Mouse (Mus musculus) embryonic fibroblast, embryonic 13.5 days (primary cell): ENCODE results near the gene Ctnnd2. TPM values are rescaled to one million over a fixed set of nuclear protein-coding genes. Genes with fewer than 3 reads are reported as not detected.

Experiments used
- H3K27ac ChIP-seq: 2 replicates; pipeline ENCODE4 v1.5.1; 2012; ENCODE audit warnings: low read length, control low read depth, inconsistent platforms; ENCODE audit not compliant: insufficient read depth
- H3K4me1 ChIP-seq: 2 replicates; pipeline ENCODE4 v1.6.1; 2011; ENCODE audit warnings: low read length; ENCODE audit not compliant: control insufficient read depth, insufficient read depth
- H3K4me3 ChIP-seq: 2 replicates; pipeline ENCODE4 v1.5.1; 2011; ENCODE audit warnings: mild to moderate bottlenecking, control low read depth, low read length; ENCODE audit not compliant: insufficient read depth
- CTCF ChIP-seq: IDR thresholded peaks from 2 replicates; pipeline ENCODE4 v1.5.1; 2011; ENCODE audit warnings: mild to moderate bottlenecking, control low read depth, low read length, moderate library complexity, borderline replicate concordance; ENCODE audit not compliant: insufficient read depth
- POLR2A ChIP-seq: IDR thresholded peaks from 2 replicates; pipeline ENCODE4 v1.6.1; 2011; ENCODE audit warnings: low read depth, mild to moderate bottlenecking, control low read depth, low read length, moderate library complexity
- polyA plus RNA-seq: library from polyadenylated mRNA; stranded (reverse); fragments of >200 nt; gene quantifications from 2 replicates; pipeline ENCODE4 v1.2.4, GENCODE M21; 2011; ENCODE audit warnings: low read depth; ENCODE audit not compliant: missing spikeins, insufficient read length

The Ctnnd2 gene
- polyA plus RNA-seq, 1 experiment = 6.5 TPM

- Histone ChIP-seq H3K4me1 (no peaks in the 10 kb centered on the region), H3K4me3 (no peak overlapping the region), H3K27ac (no peak overlapping the region)
- TF ChIP-seq CTCF = no peak
- TF ChIP-seq POLR2A = no peak
Observed at GRCm38 (mm10) chr15:30694286-30694685, 521.9 kb downstream of the Ctnnd2 start.

- Histone ChIP-seq H3K4me3 (no peak overlapping the region), H3K27ac (no peak overlapping the region), H3K4me1 (no peaks in the 10 kb centered on the region)
- TF ChIP-seq POLR2A (no peak), CTCF (no peak)
Observed at GRCm38 (mm10) chr15:30695859-30696258, 523.5 kb downstream of the Ctnnd2 start.

- Histone ChIP-seq H3K27ac (no peak overlapping the region), H3K4me1 (no peaks in the 10 kb centered on the region), H3K4me3 (no peak overlapping the region)
- TF ChIP-seq POLR2A (no peak), CTCF (no peak)
Observed at GRCm38 (mm10) chr15:30697356-30697755, 525.0 kb downstream of the Ctnnd2 start.

- no peak overlapping the region for H3K4me3 ChIP-seq
Observed at GRCm38 (mm10) chr15:30700762-30701161, 528.4 kb downstream of the Ctnnd2 start.

GRCm38 (mm10) chr15:30701592-30701991, 529.2 kb downstream of the Ctnnd2 start:
- Histone ChIP-seq H3K4me1 (no peaks in the 10 kb centered on the region), H3K27ac (no peak overlapping the region), H3K4me3 (no peak overlapping the region)
- TF ChIP-seq POLR2A (no peak), CTCF (no peak)

More at GRCm38 (mm10) chr15:30700762-30701161, 528.4 kb downstream of the Ctnnd2 start:
- no peak overlapping the region for H3K27ac ChIP-seq
- TF ChIP-seq POLR2A = no peak
- no peaks in the 10 kb centered on the region for H3K4me1 ChIP-seq

DNA sequence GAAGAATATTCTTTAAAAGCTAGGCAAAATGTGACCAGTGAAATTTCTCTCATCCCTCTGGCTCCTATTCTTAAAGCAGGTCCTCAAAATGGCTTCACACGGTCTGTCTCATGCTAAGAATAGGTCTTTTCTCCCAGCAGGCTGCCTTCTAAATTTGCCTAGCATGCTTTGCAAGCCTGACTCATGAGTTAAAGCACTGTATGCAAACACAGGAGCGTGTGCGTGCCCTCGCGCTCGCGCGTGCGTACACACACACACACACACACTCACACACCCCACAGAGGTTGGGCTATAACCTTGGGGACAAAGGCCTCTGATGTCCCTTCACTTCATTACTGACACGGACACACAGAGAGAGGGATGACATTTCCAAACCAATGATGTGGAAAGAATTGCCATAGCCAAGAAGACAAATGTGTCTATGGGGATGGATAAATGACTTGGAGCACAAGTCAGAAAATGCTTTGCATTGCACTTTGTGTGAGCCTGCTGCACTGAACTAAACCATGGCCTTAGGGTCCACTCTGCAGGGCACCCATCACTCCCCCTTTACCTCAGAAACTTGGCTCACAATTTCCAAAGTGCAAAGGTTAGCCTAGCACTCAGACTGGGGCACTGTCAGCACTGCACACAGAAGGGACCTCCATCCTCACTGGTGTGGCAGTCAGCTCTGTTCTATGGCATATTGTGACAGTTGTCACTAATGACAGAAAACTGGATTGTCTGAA, 536.8 kb downstream of the Ctnnd2 start:
- TF ChIP-seq CTCF (no peak), POLR2A (no peak)
- H3K27ac ChIP-seq = no peak overlapping the region

DNA sequence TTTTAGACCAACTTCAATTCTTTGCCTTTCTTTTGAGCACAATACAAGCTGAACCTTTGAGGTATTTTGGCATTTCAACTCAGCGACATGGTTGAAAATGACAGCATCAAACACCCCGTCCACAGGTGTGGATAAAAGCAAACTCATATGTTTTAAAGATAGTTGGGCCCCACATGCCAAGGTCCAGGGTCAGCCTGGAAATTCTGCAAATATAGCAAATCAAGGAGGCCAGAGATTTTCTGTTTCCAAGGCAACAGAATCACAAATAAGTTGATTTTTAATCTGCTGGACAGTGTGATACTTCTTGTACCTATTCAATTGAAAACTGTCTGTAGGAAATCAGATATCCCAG, 537.3 kb downstream of the Ctnnd2 start:
- H3K27ac ChIP-seq = no peak overlapping the region
- H3K4me1 ChIP-seq = no peaks in the 10 kb centered on the region
- TF ChIP-seq CTCF = no peak
- H3K4me3 ChIP-seq = no peak overlapping the region

More for the DNA sequence above, 536.8 kb downstream of the Ctnnd2 start:
- Histone ChIP-seq H3K4me3 (no peak overlapping the region), H3K4me1 (no peaks in the 10 kb centered on the region)

DNA sequence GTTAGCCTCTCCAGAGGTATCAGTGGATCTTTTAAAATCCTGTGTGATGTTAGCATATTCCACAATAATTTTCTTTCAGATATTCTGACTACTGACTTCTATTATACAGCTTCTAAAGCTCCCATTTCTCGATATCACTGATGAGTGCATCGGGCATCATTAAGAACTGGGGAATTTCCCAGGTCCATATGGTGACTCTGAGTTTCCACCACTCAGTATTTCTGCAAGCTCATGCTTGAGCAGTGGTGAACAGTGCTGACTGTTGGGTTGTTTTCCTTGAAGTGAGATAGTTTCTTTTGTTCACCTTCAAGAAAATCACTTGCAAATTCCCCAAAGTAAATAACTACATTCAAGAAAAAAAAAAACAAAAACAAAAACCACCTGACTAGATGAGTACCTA, 542.4 kb downstream of the Ctnnd2 start:
- Histone ChIP-seq H3K27ac (no peak overlapping the region), H3K4me1 (no peaks in the 10 kb centered on the region), H3K4me3 (no peak overlapping the region)
- TF ChIP-seq POLR2A (no peak), CTCF (no peak)

GRCm38 (mm10) chr15:30718811-30719210, 546.4 kb downstream of the Ctnnd2 start:
- TF ChIP-seq CTCF = no peak
- TF ChIP-seq POLR2A = no peak
- Histone ChIP-seq H3K4me3 (no peak overlapping the region), H3K27ac (no peak overlapping the region), H3K4me1 (no peaks in the 10 kb centered on the region)

GRCm38 (mm10) chr15:30719226-30719625, 546.8 kb downstream of the Ctnnd2 start:
- H3K27ac ChIP-seq = no peak overlapping the region
- TF ChIP-seq POLR2A (no peak), CTCF (no peak)
- H3K4me3 ChIP-seq = no peak overlapping the region

GRCm38 (mm10) chr15:30721098-30721497, 548.7 kb downstream of the Ctnnd2 start:
- no peak overlapping the region for H3K4me3 ChIP-seq
- no peak for TF ChIP-seq CTCF
- no peak for TF ChIP-seq POLR2A
- no peak overlapping the region for H3K27ac ChIP-seq
- no peaks in the 10 kb centered on the region for H3K4me1 ChIP-seq

More at GRCm38 (mm10) chr15:30719226-30719625, 546.8 kb downstream of the Ctnnd2 start:
- no peaks in the 10 kb centered on the region for H3K4me1 ChIP-seq
